Mouse (Mus musculus): ENCODE results near the gene Zeb2. TPM values are rescaled to one million over a fixed set of nuclear protein-coding genes. Genes with fewer than 3 reads are reported as not detected.

Gene Zeb2
- polyA plus RNA-seq, 1 experiment from 2014 or later: 13.1 TPM

- ATAC-seq: no peak
- 48% methylated on average over 7 of the region's 7 CpGs for WGBS
- H3K4me3 ChIP-seq (ENCODE audit: low read depth, low read length): no peak overlapping the region
- no peaks in the 10 kb centered on the region for H3K36me3 ChIP-seq (ENCODE audit: control insufficient read depth, insufficient read depth)
- H3K4me2 ChIP-seq (replicated peaks; ENCODE audit: low read depth): no peak overlapping the region
- no peaks in the 10 kb centered on the region for H3K9me3 ChIP-seq (ENCODE audit: control insufficient read depth)
- no peak for TF ChIP-seq CTCF (IDR thresholded peaks at IDR 0.05; ENCODE audit: low read depth)
- no peak overlapping the region for H3K9ac ChIP-seq (ENCODE audit: low read depth, low read length)
- H3K27me3 ChIP-seq (replicated peaks; ENCODE audit: control insufficient read depth, insufficient read depth, low read length): 0 out of 2 replicates have a peak, but pooled peaks cover 5% of the 10 kb centered on the region
- H3K4me1 ChIP-seq (replicated peaks; ENCODE audit: control insufficient read depth, insufficient read depth, low read length): no peaks in the 10 kb centered on the region
- no peak overlapping the region for H3K27ac ChIP-seq (ENCODE audit: low read depth, low read length)
Measured at GRCm38 (mm10) chr2:45063300-45063890, 53.8 kb downstream of the Zeb2 start.

DNA sequence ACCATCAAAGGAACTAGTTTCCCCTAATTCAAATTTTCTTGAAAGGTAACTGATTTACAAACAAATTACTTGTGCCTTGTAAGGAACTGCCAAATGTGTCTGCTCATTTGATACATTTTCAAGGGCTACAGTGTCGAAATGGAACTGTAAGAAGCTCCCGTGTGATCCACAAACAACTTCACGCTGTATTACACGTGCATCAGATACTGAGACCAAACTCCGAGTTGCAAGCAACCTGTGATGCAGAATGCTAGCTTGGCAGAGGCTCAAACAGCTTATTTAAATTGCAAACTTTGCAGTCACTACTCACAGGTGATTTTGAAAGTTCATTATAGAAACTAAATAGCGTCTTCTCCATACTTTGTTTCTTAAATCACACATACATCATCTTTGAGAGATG is 55.1 kb downstream of the Zeb2 start:
- no peaks in the 10 kb centered on the region for H3K4me1 ChIP-seq (replicated peaks; ENCODE audit: control insufficient read depth, insufficient read depth, low read length)
- no peak for ATAC-seq

GRCm38 (mm10) chr2:45060768-45061167 is 56.4 kb downstream of the Zeb2 start:
- Histone ChIP-seq H3K27ac (ENCODE audit: low read depth, low read length) (no peak overlapping the region), H3K4me2 (replicated peaks; ENCODE audit: low read depth) (no peak overlapping the region), H3K27me3 (replicated peaks; ENCODE audit: control insufficient read depth, insufficient read depth, low read length) (0 out of 2 replicates have a peak, but pooled peaks cover 5% of the 10 kb centered on the region), H3K9me3 (ENCODE audit: control insufficient read depth) (no peaks in the 10 kb centered on the region), H3K9ac (ENCODE audit: low read depth, low read length) (no peak overlapping the region), H3K4me3 (ENCODE audit: low read depth, low read length) (no peak overlapping the region), H3K36me3 (ENCODE audit: control insufficient read depth, insufficient read depth) (no peaks in the 10 kb centered on the region), H3K4me1 (replicated peaks; ENCODE audit: control insufficient read depth, insufficient read depth, low read length) (no peaks in the 10 kb centered on the region)
- 50% methylated on average over 4 of the region's 4 CpGs for WGBS
- no peak for ATAC-seq
- no peak for TF ChIP-seq CTCF (IDR thresholded peaks at IDR 0.05; ENCODE audit: low read depth)

More for the DNA sequence above, 55.1 kb downstream of the Zeb2 start:
- Histone ChIP-seq H3K36me3 (ENCODE audit: control insufficient read depth, insufficient read depth) (no peaks in the 10 kb centered on the region), H3K4me3 (ENCODE audit: low read depth, low read length) (no peak overlapping the region), H3K27ac (ENCODE audit: low read depth, low read length) (no peak overlapping the region), H3K4me2 (replicated peaks; ENCODE audit: low read depth) (no peak overlapping the region), H3K27me3 (replicated peaks; ENCODE audit: control insufficient read depth, insufficient read depth, low read length) (0 out of 2 replicates have a peak, but pooled peaks cover 5% of the 10 kb centered on the region), H3K9ac (ENCODE audit: low read depth, low read length) (no peak overlapping the region), H3K9me3 (ENCODE audit: control insufficient read depth) (no peaks in the 10 kb centered on the region)
- 74% methylated on average over 6 of the region's 6 CpGs for WGBS
- no peak for TF ChIP-seq CTCF (IDR thresholded peaks at IDR 0.05; ENCODE audit: low read depth)

DNA sequence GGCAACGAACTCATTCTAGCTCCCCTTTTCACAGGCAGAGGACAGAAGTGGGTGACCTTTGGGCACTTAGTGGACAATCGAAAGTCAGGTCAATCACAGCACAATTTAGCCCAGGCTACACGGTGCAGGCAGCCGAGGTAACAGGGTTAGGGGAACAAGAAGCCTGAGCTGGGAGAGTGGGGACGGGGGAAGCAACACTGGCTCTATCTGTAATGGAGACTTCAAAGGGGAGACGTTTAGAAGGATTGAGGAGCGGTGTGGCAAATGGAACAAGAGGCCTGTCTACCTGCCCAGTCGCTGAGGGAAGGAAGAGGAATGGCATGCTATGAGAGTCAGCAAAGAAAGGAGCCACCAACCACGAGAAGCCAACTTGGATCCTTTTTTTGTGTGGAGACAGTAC is 57.0 kb downstream of the Zeb2 start:
- Histone ChIP-seq H3K4me2 (replicated peaks; ENCODE audit: low read depth) (no peak overlapping the region), H3K36me3 (ENCODE audit: control insufficient read depth, insufficient read depth) (no peaks in the 10 kb centered on the region), H3K27ac (ENCODE audit: low read depth, low read length) (no peak overlapping the region), H3K9me3 (ENCODE audit: control insufficient read depth) (no peaks in the 10 kb centered on the region), H3K9ac (ENCODE audit: low read depth, low read length) (no peak overlapping the region), H3K27me3 (replicated peaks; ENCODE audit: control insufficient read depth, insufficient read depth, low read length) (0 out of 2 replicates have a peak, but pooled peaks cover 5% of the 10 kb centered on the region), H3K4me3 (ENCODE audit: low read depth, low read length) (no peak overlapping the region), H3K4me1 (replicated peaks; ENCODE audit: control insufficient read depth, insufficient read depth, low read length) (no peaks in the 10 kb centered on the region)
- TF ChIP-seq CTCF (IDR thresholded peaks at IDR 0.05; ENCODE audit: low read depth): no peak
- ATAC-seq: no peak
- 78% methylated on average over 9 of the region's 9 CpGs for WGBS

DNA sequence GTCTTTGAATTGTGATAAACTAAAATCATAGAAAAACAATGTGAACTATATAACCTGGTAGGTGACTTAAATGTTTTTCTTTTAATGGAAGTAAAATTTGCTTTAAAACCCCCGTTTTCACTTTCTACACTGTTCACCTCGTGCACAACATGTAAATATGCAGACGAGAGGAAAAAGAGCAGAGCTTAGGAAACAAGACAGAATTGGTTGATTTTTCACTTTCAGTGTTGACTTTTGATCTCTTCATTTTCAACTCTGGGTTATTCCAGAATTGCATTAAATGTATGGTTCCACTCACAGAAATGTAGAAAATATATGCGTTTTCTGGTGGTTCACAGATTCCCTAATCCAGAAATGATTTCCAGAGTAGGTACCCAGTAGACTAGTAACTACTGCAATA is 57.6 kb downstream of the Zeb2 start:
- WGBS: 86% methylated on average over 4 of the region's 4 CpGs

DNA sequence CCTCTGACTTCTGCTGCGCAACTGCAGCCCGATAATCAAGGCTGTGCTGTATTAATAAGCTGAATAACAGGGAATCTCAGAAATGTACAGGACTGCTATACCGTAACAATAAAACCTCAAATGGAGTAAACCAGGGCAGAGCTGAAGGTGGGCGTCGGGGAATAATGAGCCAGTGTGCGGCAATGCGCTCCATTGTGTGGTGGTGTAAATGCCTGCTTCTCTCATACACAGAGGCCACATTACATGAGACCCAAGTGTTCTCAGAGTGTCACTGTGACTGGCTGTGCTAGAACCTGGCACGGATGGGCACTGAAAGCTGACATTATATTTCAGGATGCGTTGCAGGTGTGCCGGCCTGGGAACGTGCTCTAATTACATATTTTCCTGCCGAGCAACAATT is 58.2 kb downstream of the Zeb2 start:
- H3K9me3 ChIP-seq (ENCODE audit: control insufficient read depth): no peaks in the 10 kb centered on the region
- H3K36me3 ChIP-seq (ENCODE audit: control insufficient read depth, insufficient read depth): no peaks in the 10 kb centered on the region
- no peak overlapping the region for H3K4me3 ChIP-seq (ENCODE audit: low read depth, low read length)
- H3K27me3 ChIP-seq (replicated peaks; ENCODE audit: control insufficient read depth, insufficient read depth, low read length): 0 out of 2 replicates have a peak, but pooled peaks cover 8% of the 10 kb centered on the region
- no peak overlapping the region for H3K4me2 ChIP-seq (replicated peaks; ENCODE audit: low read depth)
- no peak overlapping the region for H3K27ac ChIP-seq (ENCODE audit: low read depth, low read length)
- no peak for TF ChIP-seq CTCF (IDR thresholded peaks at IDR 0.05; ENCODE audit: low read depth)
- WGBS: 93% methylated on average over 12 of the region's 12 CpGs
- H3K9ac ChIP-seq (ENCODE audit: low read depth, low read length): no peak overlapping the region
- no peak for ATAC-seq
- no peaks in the 10 kb centered on the region for H3K4me1 ChIP-seq (replicated peaks; ENCODE audit: control insufficient read depth, insufficient read depth, low read length)

More for the DNA sequence above, 57.6 kb downstream of the Zeb2 start:
- Histone ChIP-seq H3K27me3 (replicated peaks; ENCODE audit: control insufficient read depth, insufficient read depth, low read length) (0 out of 2 replicates have a peak, but pooled peaks cover 5% of the 10 kb centered on the region), H3K36me3 (ENCODE audit: control insufficient read depth, insufficient read depth) (no peaks in the 10 kb centered on the region), H3K9me3 (ENCODE audit: control insufficient read depth) (no peaks in the 10 kb centered on the region), H3K4me2 (replicated peaks; ENCODE audit: low read depth) (no peak overlapping the region), H3K27ac (ENCODE audit: low read depth, low read length) (no peak overlapping the region), H3K4me1 (replicated peaks; ENCODE audit: control insufficient read depth, insufficient read depth, low read length) (no peaks in the 10 kb centered on the region), H3K9ac (ENCODE audit: low read depth, low read length) (no peak overlapping the region), H3K4me3 (ENCODE audit: low read depth, low read length) (no peak overlapping the region)
- ATAC-seq: no peak
- TF ChIP-seq CTCF (IDR thresholded peaks at IDR 0.05; ENCODE audit: low read depth): no peak

Data from intestine, postnatal 0 days (tissue).